Mouse (Mus musculus) liver, adult (tissue): ENCODE data around the gene Rgs6.

Source experiments
- GATA4 ChIP-seq: IDR thresholded peaks from 2 replicates; pipeline ENCODE4 v1.6.1; 2014; ENCODE audit warnings: mild to moderate bottlenecking, low read length; ENCODE audit not compliant: insufficient replicate concordance

The Rgs6 gene

DNA sequence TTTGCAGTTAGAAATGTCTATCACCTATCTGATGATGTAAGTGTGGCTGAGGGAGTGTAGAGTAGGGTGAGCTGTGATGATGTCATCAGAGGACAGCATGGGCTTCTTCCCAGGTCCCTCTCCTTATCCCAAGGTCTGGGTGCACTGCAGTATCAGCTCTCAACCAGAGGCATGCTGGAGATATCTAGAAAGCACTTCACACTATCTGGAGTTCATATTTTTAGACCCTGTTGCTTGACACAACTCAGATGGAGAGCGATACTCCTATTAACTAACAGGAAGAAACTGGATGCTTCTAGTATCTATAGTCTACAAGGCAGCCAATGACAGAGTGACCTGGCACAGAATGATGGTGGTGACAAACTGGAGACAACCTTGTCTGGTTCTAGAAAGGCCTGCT is 250.5 kb downstream of the Rgs6 start:
- no peak for TF ChIP-seq GATA4

- TF ChIP-seq GATA4 = no peak
Measured at GRCm38 (mm10) chr12:82841566-82841965, 253.5 kb downstream of the Rgs6 start.

- no peak for TF ChIP-seq GATA4
Measured at GRCm38 (mm10) chr12:82848304-82848872, 260.3 kb downstream of the Rgs6 start.

DNA sequence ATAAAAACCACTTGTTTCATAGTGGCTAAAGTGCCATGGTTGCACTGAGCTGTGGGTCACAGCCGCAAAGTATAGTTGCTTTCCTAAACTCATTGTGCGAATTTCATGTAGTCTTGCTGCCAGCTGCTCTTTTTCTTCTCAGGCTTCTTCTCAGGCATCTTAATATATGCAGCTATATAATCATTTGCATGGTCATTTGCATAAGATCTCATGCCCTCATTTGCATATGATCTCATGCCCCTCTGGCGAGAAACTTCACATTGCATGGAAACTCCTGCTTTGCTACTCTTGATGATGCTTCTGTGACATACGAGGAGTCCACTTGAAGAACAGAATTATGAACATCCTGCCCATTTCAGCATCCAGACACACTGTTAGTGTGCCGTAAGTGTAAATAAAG is 266.8 kb downstream of the Rgs6 start:
- no peak for TF ChIP-seq GATA4

DNA sequence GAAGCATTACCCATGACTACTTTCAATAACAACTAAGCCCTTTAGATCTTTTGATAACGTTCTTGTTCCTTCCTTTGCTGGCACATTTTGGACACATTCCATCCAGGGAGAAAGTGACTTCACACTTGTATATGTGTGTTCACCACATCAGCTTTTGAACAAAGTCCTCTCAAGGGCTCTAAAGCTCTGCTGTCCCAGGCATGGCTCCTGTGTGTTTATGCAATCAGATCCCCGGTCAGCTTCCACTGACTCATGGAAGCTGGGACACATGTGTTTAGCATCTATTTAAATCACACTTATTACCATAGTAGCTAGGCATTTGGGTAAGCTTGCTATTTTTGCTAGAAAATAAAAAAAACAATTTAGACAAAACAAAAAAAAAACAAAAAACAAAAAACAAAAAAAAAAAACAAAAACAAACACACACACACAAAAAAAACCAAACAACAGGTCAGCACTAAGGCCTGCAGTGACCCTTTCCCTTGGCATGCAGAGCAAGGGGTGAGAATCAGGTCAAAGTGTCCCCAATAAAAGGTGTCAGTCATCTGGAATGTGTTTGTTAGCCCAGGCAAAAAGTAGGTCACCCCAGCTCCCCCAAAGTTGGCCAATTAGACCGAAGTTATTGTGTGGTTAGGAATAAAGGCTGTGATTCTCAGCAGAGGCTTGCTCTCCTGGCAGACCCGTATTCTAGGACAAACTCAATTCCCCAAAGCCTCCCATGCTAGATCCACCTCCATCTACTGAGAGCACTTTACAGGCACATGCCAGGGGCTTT is 267.4 kb downstream of the Rgs6 start:
- no peak for TF ChIP-seq GATA4

DNA sequence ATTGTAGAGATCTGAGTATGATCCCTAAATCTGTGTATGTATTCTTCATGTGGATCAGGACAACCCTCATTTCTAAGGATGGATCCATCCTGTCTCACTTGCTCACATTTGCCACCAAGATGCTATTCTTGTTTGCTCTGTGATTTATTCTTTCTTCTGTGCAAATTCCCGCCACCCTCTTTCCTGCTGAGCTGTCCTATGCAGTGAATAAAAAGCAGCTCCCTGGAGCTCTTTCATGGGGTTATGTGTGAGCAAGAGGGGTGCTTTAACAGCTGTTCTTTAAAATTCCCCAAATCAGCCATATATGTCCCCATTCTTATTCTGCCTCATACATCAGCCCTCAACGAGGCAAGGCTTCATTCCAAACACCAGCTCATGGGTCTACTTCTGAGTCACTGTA is 277.6 kb downstream of the Rgs6 start:
- TF ChIP-seq GATA4 = no peak

DNA sequence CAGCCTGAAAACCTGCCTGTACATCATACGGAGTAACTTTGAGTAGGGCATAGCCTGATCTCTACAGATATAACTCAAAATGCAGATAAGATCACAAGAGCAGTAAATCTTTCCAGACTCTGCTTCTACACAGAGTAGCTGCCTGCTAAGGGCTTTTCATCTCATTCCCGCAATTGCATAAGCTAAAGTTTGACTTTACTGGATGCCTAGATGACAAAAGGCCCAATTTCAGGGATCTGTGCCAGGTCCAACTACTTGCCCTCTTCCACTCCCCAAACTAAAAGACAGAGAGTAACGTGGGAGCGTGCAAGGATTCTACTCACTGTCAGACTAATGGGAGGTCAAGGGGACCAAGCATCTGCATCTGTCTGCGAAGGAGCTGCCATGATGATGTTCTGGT is 292.6 kb downstream of the Rgs6 start:
- no peak for TF ChIP-seq GATA4

GRCm38 (mm10) chr12:82883079-82883478 is 295.0 kb downstream of the Rgs6 start:
- no peak for TF ChIP-seq GATA4

DNA sequence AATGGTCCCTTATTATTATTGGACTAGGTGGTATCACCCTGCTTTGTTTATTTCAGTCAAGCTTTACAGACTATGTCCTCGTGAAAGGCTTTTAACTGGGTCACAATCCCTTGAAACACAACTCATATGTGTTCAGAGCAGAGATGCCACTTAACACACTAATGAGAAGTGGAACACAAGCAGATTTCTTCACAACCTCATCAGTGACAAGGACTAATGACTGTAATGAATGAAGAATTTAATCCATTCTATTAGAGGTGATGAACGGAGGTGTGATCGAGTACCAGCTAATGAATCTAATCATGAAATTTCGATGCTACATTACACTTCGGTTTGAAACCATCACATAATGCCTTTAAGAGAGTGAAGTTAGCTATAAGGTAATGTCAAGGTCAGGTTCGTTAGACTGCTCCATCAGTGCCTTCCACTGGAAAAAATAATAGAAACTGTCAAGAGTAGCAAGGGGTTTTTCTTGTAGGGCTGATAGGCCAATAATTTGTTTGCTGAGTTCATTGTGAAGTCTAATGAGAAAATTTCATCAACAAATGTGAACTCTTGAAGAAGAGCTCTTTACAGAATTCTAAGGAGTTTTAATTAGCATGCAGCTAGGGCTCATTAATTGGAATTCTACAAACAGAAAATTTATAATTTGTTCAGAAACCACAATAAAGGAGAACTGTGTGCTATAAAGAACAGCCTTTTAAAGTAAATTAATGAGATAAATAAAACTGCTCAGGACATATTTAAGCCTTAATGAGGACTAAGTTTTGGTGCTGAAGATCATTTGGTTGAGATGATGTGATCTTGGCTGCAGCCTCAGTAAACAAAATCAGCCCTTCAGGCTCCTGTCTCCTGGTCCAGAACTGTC is 307.1 kb downstream of the Rgs6 start:
- no peak for TF ChIP-seq GATA4

GRCm38 (mm10) chr12:82905773-82906172 is 317.7 kb downstream of the Rgs6 start:
- no peak for TF ChIP-seq GATA4

DNA sequence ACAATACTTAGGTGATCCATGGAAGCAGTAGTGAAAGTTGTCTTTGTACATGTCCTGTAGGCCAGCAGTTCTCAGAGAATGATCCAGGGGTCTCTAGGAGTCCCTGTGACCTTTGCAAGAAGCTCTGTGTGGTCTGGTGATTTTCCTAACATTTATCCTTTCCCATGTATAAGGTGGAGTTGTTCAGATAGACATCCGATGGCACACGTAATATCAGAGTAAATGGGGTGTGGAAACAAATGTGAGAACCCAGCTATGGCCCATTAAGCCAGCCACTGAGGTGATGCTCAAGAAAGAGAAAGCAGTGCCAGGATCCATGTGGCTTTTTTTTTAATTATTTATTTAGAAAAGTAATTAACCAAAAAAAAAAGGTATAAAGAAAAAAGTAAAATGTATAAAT is 322.8 kb downstream of the Rgs6 start:
- TF ChIP-seq GATA4 = no peak

GRCm38 (mm10) chr12:82914127-82914526 is 326.0 kb downstream of the Rgs6 start:
- TF ChIP-seq GATA4 = no peak

GRCm38 (mm10) chr12:82920146-82920545 is 332.1 kb downstream of the Rgs6 start:
- TF ChIP-seq GATA4 = no peak

DNA sequence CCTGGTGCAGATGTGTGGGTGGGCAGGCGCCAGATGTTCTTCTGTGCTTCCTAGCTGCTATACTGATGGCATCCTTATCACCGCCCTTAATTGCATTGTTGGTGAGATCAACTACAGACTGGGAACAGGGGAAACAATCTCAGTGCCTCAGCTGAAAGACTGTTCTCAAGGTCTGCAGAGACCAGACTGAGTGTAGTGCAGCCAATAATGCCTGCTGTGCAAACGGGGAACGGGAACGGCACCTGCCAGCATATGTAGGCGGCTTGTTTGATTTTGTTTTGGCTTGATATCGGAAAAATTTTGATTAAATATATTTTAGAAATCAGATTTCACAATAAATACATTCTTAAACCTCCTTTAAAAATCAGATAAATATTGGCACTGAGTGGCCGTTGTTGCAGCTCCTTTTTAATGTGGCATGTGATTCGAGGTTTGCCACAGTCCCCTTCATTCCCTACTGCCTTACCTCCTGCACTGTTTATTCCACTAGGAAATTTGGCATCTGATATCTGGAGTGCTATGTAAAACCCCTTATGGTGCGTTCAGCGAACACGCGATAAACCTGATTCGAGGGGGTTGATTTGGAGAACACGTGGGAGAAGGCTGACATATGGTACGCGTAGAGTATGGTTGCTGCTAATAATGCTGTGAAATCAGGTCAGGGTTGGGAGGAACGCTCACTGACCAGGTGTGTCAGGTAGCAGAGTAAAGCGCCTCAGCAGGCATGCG is 333.4 kb downstream of the Rgs6 start:
- no peak for TF ChIP-seq GATA4

- no peak for TF ChIP-seq GATA4
Measured at GRCm38 (mm10) chr12:82922856-82923506, 334.9 kb downstream of the Rgs6 start.
